Mouse (Mus musculus): ENCODE results near the gene Mr1.
A peak's percentile ranks its signal among the peaks of the same experiment; 100 is the strongest.

DNA sequence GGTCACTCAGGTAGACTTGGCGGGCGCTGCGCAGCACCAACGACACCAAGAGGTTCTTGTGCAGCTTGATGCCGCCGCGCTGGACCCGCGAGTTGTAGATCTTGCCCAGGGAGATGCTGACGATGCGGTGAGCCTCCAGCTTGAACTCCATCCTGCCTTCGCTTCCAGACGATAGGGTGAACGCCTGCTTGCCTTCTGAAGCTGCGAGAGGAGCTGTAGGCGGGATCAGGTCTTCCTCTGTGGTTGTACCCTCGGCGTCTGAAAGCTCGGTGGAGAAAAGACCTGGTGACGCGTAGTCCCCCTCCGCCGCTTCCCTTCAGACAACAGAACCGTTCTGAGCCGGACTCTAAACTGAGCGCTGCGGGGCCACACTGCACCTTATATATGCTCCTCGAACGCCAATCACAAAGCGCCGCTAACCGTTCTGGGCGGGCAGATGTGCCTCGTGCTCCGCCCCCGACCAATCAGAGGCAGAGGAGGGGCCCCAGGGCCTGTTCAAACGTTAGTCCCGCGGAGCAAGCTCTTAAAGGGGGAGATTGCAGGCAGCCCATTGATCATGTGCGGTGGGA is 47.2 kb downstream of the Mr1 start, which contains the start of gene Ier5:
- TF ChIP-seq POLR2A (IDR thresholded peaks at IDR 0.05; ENCODE audit: low read depth, low read length) (peak; percentile 100), CTCF (conservative IDR thresholded peaks at IDR 0.05 in 1 of 2, IDR thresholded peaks at IDR 0.05 in 1 of 2; ENCODE audit: low read depth in 2 of 2, low read length in 2 of 2) (no peak), MEF2A (IDR thresholded peaks at IDR 0.05; ENCODE audit: borderline replicate concordance, low read depth, low read length) (peak; percentile 74; the same call in 1 of the 2 replicates), USF1 (IDR thresholded peaks at IDR 0.05; ENCODE audit: low read depth, low read length) (peak; percentile 90), ZC3H11A (IDR thresholded peaks at IDR 0.05; ENCODE audit: low read depth, low read length) (no peak), EP300 (IDR thresholded peaks at IDR 0.05; ENCODE audit: low read length) (no peak), NRF1 (IDR thresholded peaks at IDR 0.05; ENCODE audit: low read depth, low read length) (0 out of 2 replicates have a peak, but pooled peaks have one; percentile 37), POLR2AphosphoS2 (IDR thresholded peaks at IDR 0.05; ENCODE audit: low read depth, low read length) (peak; percentile 99), MXI1 (IDR thresholded peaks at IDR 0.05; ENCODE audit: low read depth, low read length) (no peak), MAFK (IDR thresholded peaks at IDR 0.05; ENCODE audit: insufficient replicate concordance, low read length) (no peak), CHD1 (IDR thresholded peaks at IDR 0.05; ENCODE audit: low read depth, low read length) (no peak), ZNF384 (IDR thresholded peaks at IDR 0.05; ENCODE audit: low read depth, low read length) (no peak), SMC3 (IDR thresholded peaks at IDR 0.05; ENCODE audit: low read depth, low read length) (peak; percentile 26), KAT2A (IDR thresholded peaks at IDR 0.05; ENCODE audit: insufficient replicate concordance, low read length) (0 out of 2 replicates have a peak, but pooled peaks have one; percentile 29)
